Mouse (Mus musculus) CH12F3 (cell line): ENCODE data around the gene Gm10338.
"Not testable (repeated sequence)": the region's sequence is repeated elsewhere in the genome, so short reads cannot be mapped to it uniquely, and the experiment has no call there.

ENCODE experiments used
- in situ Hi-C: fragments of 300-500 bp; cut with MboI; formaldehyde crosslinking; loops from 2 replicates; pipeline ENCODE4 v1.14.3; 2020; ENCODE audit warnings: low sequenced_read_pairs

Gene Gm10338

DNA sequence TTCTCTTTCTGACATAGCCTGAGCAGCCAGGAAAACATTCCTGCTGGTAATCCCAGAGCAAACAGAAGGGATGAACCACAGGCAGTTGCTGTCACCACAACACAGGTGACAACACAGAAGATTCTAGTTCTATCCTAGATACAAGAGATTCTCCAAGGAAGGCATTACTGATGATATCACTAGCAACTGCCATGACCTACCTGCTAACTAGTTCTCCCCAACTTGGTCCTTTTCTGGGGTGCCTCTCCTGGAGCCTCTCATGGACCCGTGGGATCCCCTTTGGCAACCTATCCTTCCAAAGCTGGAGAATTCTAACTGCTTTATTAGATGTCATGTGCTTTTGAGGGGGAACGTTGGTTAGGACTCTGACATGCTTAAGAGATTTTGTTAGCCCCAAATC lies at the start of gene Gm10338:
TSS of gene Gm10338 (minus strand) at position 101 of the 400 bp plus-strand sequence.
- in situ Hi-C loops, result not testable (repeated sequence)

DNA sequence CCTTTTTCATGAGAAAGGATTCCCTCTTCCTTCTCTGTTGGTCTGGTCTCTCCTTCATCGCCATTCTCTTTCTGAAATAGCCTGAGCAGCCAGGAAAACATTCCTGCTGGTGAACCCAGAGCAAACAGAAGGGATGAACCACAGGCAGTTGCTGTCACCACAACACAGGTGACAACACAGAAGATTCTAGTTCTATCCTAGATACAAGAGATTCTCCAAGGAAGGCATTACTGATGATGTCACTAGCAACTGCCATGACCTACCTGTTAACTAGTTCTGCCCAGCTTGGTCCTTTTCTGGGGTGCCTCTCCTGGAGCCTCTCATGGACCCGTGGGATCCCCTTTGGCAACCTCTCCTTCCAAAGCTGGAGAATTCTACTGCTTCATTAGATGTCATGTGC lies 48.5 kb upstream of the Gm10338 start, which contains the start of gene Gm10128:
TSS of gene Gm10128 (minus strand) at position 101 of the 400 bp plus-strand sequence.
- in situ Hi-C loops, result not testable (repeated sequence)

DNA sequence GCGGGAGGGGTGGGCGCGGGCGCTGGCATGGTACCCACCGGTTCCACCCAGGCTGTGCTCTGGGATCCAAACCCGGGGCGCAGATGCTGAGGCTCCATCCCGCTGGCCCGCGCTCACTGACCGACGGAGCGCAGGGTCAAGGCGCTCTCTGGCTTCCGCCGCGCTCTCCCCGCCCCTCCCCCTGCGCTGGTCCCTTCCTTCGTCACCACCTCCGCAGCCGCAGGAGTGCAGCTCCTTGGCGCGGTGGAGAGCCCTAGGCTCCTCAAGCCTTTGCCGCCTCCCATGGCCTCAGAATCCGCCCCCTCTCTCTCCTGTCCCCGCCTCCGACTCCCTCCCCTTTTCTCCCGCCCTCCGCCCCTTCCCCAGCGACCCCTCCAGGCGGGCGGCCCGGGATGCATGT lies 27.0 kb downstream of the Gm10338 start, which contains the start of gene Gm3558:
TSS of gene Gm3558 (minus strand) at position 185 of the 400 bp plus-strand sequence.
- in situ Hi-C loops, result not testable (repeated sequence)

DNA sequence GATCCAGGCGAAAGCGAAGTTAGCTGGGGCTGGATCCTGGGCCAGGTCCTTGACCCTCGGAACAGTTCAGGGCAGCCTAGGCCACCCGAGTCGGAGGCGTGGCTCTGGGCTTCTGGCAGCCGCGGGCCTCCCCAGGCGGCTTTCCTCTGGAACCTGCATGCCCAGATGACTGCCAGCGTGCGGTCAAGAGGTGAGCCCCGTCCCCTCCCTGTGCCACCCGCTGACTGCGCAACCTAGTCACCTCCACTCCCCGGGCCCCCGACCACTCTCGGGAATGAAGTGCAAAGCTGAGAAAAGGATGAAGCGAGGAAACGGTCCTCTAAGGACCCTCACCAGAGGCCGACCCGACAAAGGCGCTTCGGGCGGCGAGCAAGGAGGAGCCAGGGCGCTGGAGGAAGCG lies 27.5 kb downstream of the Gm10338 start:
- in situ Hi-C loops, result not testable (repeated sequence)

DNA sequence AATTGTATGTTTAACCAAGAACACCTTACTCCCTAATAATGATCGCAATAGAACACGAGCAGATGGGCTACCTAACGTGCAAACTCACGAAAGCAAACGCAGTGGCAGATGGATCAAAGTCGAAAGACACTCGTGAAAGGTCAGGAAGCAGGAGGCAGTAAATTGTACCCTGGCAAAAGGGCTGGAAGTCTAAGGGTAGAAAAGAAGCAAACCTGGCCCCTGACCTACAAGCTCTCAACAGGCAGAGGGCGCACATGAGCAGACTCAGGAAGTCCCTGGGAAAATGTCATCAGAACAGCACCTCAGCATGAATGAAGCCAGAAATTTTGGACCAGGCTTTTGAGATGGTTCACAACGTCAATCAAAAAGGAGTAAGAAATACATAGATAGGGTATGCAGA lies 28.1 kb downstream of the Gm10338 start:
- in situ Hi-C loops, result not testable (repeated sequence)
